Mouse (Mus musculus) left cerebral cortex, adult 2 months (tissue): ENCODE measurements around the gene Tbx3. TPM values are rescaled to one million over a fixed set of nuclear protein-coding genes. Genes with fewer than 3 reads are reported as not detected.
A peak's percentile ranks its signal among the peaks of the same experiment; 100 is the strongest.

Experiments
- DNase-seq, 2 experiments: peaks; one replicate each; pipeline ENCODE4 v3.0.0; 2021 to 2022; ENCODE audit warnings: low spot score in 2 of 2, mixed read lengths in 1 of 2; ENCODE audit errors: extremely low spot score in 1 of 2
- H3K27ac ChIP-seq: fragments of 200-600 bp; 2 replicates; pipeline ENCODE4 v1.8.1; 2022
- H3K4me3 ChIP-seq: fragments of 200-600 bp; 2 replicates; pipeline ENCODE4 v1.8.1; 2022
- CTCF ChIP-seq: fragments of 200-600 bp; IDR thresholded peaks from 2 replicates; pipeline ENCODE4 v1.8.1; 2022; ENCODE audit warnings: antibody characterized with exemption, mild to moderate bottlenecking, moderate library complexity
- intact Hi-C: fragments of 180-260 bp; cut with DNase I; formaldehyde crosslinking; loops from one replicate; pipeline ENCODE4 v1.15.1; 2025
- total RNA-seq, 2 experiments: library from RNA; stranded (reverse); gene quantifications; 2 replicates each; pipeline ENCODE4 v1.2.3; 2021

The Tbx3 gene
- total RNA-seq, 2 experiments from 2014 or later, result 3.1 to 5.5 TPM

GRCm38 (mm10) chr5:119691075-119691474 is 20.6 kb downstream of the Tbx3 start:
- peak; percentile 71 to 83 for DNase-seq
- H3K4me3 ChIP-seq, result no peak overlapping the region
- intact Hi-C loops, result loop anchor here (1.0 kb wide), 2 partner anchors 812 to 910 kb away; no protein-coding TSS in a partner anchor
- TF ChIP-seq CTCF, result peak; percentile 88
- no peak overlapping the region for H3K27ac ChIP-seq

GRCm38 (mm10) chr5:119692425-119692824 is 22.0 kb downstream of the Tbx3 start:
- Histone ChIP-seq H3K4me3 (no peak overlapping the region), H3K27ac (no peak overlapping the region)
- no peak for DNase-seq
- intact Hi-C loops, result no loop called here
- peak; percentile 23 for TF ChIP-seq CTCF

DNA sequence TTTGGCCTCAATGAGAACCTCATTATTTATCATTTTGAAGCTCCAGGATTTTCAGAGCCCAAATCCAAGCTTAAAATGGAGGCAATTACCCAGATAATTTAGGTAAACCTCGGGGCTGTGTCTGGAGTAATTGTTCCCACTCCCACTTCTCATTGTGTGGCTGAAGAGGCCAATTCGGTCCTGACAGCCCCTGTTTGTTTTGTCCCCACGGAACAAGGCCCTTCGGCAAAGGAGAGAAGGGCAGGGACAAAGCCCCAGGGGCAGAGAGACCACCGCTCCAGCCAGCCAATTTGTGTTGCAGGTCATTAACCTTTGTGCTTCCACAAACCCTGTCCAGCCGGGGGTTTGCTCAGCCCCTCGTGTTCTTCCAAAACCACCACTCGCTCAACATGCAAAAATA is 24.4 kb downstream of the Tbx3 start:
- DNase-seq, result no peak
- intact Hi-C loops, result no loop called here
- Histone ChIP-seq H3K4me3 (no peak overlapping the region), H3K27ac (no peak overlapping the region)
- no peak for TF ChIP-seq CTCF

DNA sequence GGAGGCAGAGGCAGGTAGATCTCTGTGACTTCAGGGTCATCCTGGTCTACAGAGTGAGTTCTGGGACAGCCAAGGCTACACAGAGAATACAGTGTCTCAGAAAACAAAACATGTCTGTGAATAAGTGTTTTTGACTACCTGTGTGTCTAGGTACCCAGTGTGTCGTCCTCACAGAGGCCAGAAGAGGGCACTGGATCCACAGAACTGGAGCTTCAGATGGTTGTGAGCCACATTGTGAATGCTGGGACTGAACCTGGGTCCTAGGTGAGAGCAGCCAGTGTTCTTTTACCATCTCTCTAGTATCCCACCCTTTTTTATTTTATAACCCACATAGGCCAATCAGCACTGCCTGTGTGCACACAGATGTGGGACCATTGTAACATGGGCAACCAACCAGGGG is 32.6 kb downstream of the Tbx3 start:
- intact Hi-C loops, result no loop called here
- Histone ChIP-seq H3K4me3 (no peak overlapping the region), H3K27ac (no peak overlapping the region)
- DNase-seq, result no peak
- no peak for TF ChIP-seq CTCF

- no peak overlapping the region for H3K4me3 ChIP-seq
- no peak for DNase-seq
- no peak overlapping the region for H3K27ac ChIP-seq
- intact Hi-C loops, result no loop called here
- no peak for TF ChIP-seq CTCF
These were observed 34.4 kb downstream of the Tbx3 start for GRCm38 (mm10) chr5:119704900-119705299.

DNA sequence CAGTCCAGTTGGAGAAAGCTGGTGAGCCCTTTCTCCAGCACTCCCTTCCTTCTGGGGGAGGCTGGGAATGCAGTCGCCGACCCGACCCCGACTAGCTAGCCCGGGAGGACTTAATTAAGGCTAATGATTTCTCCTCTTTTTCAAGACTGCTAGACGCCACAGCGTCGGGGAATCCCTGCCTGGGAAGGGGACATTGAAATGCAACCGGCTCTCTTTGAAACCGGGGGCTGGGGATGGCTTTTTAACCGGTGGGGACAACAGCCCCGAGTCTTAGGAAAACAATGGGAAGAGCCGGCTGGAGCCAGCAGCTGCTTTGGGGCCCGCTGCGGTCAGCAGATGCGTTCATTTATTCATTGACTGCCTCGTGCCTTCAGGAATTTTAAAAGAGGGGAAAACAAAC is 36.0 kb downstream of the Tbx3 start:
- DNase-seq, result no peak
- Histone ChIP-seq H3K27ac (no peak overlapping the region), H3K4me3 (no peak overlapping the region)
- intact Hi-C loops, result no loop called here
- no peak for TF ChIP-seq CTCF

GRCm38 (mm10) chr5:119708850-119709585 is 38.5 kb downstream of the Tbx3 start:
- TF ChIP-seq CTCF, result no peak; the same call in 1 of the 2 replicates
- Histone ChIP-seq H3K4me3 (no peak overlapping the region), H3K27ac (no peak overlapping the region)
- no peak for DNase-seq
- intact Hi-C loops, result no loop called here

DNA sequence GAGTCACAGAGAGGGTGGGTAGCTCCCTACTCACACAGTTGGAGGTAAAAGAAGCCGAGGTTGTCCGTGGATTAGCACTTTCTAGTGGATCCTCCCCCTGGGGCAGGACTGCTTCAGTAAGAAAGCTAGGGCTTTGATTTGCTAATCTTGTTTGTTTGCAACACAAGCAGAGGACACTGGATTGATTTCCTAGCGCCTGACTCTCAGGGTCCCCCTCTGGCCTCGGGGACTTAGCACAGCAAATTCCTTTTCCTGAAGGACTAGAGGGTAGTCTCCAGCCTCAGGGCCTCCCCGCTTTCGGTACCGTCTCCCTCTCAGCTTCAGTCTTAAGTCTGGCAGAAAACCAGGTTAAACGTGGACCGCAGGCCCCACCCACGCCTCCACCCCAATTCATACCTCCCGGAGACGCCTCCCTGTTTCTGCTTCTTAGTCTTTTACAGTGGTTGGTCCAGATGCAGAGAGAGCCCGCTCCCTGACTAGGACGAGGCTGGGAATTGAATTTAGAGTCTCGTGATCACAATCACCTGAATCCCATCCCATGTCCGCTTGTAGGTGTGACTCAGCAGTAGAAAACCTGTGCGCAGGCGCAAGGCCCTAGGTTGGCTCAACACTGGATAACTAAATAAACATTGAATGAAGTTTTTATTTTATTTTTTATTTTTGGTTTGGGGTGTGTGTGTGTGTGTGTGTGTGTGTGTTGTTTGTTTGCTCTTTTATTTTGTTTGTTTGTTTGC is 39.5 kb downstream of the Tbx3 start:
- TF ChIP-seq CTCF, result no peak
- no peak for DNase-seq
- H3K4me3 ChIP-seq, result no peak overlapping the region
- H3K27ac ChIP-seq, result no peak overlapping the region
- intact Hi-C loops, result no loop called here

DNA sequence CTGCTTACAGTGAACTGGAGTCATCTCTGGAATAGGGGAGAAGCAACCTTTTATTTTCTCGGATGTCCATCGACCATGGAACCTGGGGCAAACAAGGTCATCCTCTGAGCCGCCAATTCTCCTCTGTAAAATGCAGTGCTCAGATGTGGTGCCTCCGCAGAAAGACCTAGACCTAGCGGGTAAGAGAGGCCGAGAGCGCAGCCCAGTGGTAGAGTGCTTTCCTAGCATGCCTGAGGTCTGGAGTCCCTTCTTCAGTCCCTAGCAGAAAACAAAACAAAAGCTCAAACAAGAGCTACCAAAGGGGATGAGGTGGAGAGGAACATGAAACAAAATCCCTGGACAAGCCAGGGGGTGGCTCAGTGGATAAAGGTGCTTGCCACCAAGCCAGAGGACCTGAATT is 40.3 kb downstream of the Tbx3 start:
- peak; percentile 1 for TF ChIP-seq CTCF
- intact Hi-C loops, result no loop called here
- Histone ChIP-seq H3K4me3 (no peak overlapping the region), H3K27ac (no peak overlapping the region)
- no peak for DNase-seq

DNA sequence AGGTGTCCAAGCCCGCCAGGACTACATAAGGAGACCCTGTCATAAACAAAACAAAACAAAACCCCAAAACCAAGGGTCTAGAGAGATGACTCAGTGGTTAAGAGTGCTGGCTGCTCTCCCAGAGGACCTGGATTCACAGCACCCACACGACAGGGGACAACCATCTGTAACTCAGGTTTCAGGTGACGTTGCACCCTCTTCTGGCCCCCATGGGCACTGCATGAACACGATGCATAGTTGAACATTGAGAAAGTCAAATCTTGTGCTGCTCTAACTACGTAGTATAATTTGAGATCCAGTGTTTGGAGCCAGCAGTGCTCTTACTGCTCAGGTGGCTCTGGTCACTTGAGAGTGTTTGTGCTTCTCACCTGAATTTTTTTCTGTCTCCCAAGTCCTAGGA is 41.2 kb downstream of the Tbx3 start:
- TF ChIP-seq CTCF, result no peak
- no peak for DNase-seq
- Histone ChIP-seq H3K27ac (no peak overlapping the region), H3K4me3 (no peak overlapping the region)
- intact Hi-C loops, result loop anchor here (2.0 kb wide), 1 partner anchor 931 kb away; no protein-coding TSS in a partner anchor

- TF ChIP-seq CTCF, result peak; percentile 100
- intact Hi-C loops, result loop anchor here (2.0 kb wide), 1 partner anchor 932 kb away; no protein-coding TSS in a partner anchor
- DNase-seq, result peak; percentile 70 to 83
- Histone ChIP-seq H3K4me3 (no peak overlapping the region), H3K27ac (no peak overlapping the region)
These were observed 42.3 kb downstream of the Tbx3 start for GRCm38 (mm10) chr5:119712679-119713246.

DNA sequence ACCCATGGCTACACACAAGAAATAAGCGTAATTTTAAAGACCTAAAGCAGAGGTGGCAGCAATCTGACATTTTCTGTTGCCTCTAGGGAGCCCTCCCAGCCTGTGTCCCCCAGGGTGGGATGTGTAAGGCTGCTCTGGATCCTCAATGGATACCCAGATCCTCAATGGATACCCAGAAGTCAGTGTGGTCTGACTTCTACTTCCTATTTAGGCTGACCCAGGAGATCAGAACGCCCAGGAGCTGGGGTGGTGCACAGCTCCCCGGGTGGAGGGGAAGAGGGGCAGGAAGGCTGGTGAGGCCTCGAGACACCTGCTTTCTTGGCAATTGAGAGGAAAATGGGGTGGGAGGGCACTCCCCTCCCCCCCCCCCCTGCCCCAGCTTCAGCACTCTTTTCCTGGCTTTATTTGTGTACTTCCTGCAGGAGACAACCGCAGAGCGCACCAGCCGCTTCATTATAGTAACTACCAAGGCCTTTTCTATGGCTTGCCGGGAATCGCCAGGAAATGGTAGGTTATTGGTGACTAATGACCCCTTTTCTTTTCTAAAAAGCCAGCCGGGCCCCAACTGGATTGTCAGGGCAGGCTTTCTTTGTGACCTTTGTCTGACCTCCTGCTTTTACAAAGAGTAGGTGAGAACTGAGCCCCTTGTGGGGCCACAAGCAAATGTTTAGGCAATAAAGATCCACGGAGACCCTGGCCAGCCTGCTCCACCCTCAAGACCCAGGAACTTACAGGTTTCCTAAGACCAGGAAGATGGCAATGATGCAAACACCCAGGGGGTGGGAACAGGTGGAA is 50.2 kb downstream of the Tbx3 start:
- no peak overlapping the region for H3K27ac ChIP-seq
- no peak for TF ChIP-seq CTCF
- no peak overlapping the region for H3K4me3 ChIP-seq
- no peak for DNase-seq
- intact Hi-C loops, result no loop called here
